Comparison of ENCODE assay signal across 9 mouse cellular contexts in genomic region chr4:100527554-100528001, GRCm38 (mm10). TPM values are rescaled to one million over a fixed set of nuclear protein-coding genes. Genes with fewer than 3 reads are reported as not detected.
DNase-seq lines count a peak whose midpoint lies in the region; ATAC-seq lines count a peak whose summit lies in the region.
"Had no signal": no experiment of that assay in that cellular context is flagged by ENCODE, and none has a peak within 500 bp of the region (broad histone marks: within the 10 kb centered on the region; RNA-seq: fewer than 3 reads in every experiment).

No protein-coding gene starts in this region.

- peaks cover 9% of the 10 kb centered on the region for H3K4me1 ChIP-seq in lung, embryonic 16.5 days (replicated peaks; ENCODE audit: control insufficient read depth, insufficient read depth, low read length)
- peaks cover 5% of the 10 kb centered on the region for H3K4me1 ChIP-seq in forebrain, embryonic 11.5 days (replicated peaks; ENCODE audit: control insufficient read depth, insufficient read depth, low read length)
- H3K4me1 ChIP-seq in intestine, embryonic 15.5 days (replicated peaks) = peaks cover 15% of the 10 kb centered on the region
- H3K4me1 ChIP-seq in neural tube, embryonic 11.5 days (ENCODE audit: control insufficient read depth, insufficient read depth, low read length) = peaks cover 15% of the 10 kb centered on the region; the same call in 1 of the 2 replicates
- H3K4me1 ChIP-seq: megakaryocyte, embryonic 14.5 days had no signal

- H3K36me3 ChIP-seq in lung, embryonic 16.5 days (ENCODE audit: control insufficient read depth, insufficient read depth, low read length) = no peaks in the 10 kb centered on the region
- no peaks in the 10 kb centered on the region for H3K36me3 ChIP-seq in forebrain, embryonic 11.5 days (ENCODE audit: control insufficient read depth, insufficient read depth, low read length)
- no peaks in the 10 kb centered on the region for H3K36me3 ChIP-seq in intestine, embryonic 15.5 days
- no peaks in the 10 kb centered on the region for H3K36me3 ChIP-seq in neural tube, embryonic 11.5 days (ENCODE audit: control insufficient read depth, insufficient read depth, low read length)

- H3K27me3 ChIP-seq in lung, embryonic 16.5 days (ENCODE audit: control insufficient read depth, insufficient read depth, low read depth, low read length) = no peaks in the 10 kb centered on the region
- H3K27me3 ChIP-seq in forebrain, embryonic 11.5 days (ENCODE audit: control insufficient read depth, insufficient read depth, low read length) = peaks cover 16% of the 10 kb centered on the region; the same call in 1 of the 2 replicates
- no peaks in the 10 kb centered on the region for H3K27me3 ChIP-seq in intestine, embryonic 15.5 days (replicated peaks)
- peaks cover 24% of the 10 kb centered on the region for H3K27me3 ChIP-seq in neural tube, embryonic 11.5 days (ENCODE audit: control insufficient read depth, insufficient read depth, low read length)

- 9% methylated on average over 15 of the region's 15 CpGs for WGBS in lung, embryonic 16.5 days
- 3% methylated on average over 15 of the region's 15 CpGs for WGBS in forebrain, embryonic 11.5 days
- WGBS in intestine, embryonic 15.5 days = 9% methylated on average over 15 of the region's 15 CpGs
- 3% methylated on average over 15 of the region's 15 CpGs for WGBS in neural tube, embryonic 11.5 days

- H3K9me3 ChIP-seq in lung, embryonic 16.5 days (ENCODE audit: control insufficient read depth, low read length) = no peaks in the 10 kb centered on the region
- H3K9me3 ChIP-seq in forebrain, embryonic 11.5 days (ENCODE audit: control insufficient read depth, low read length) = no peaks in the 10 kb centered on the region
- H3K9me3 ChIP-seq in intestine, embryonic 15.5 days = no peaks in the 10 kb centered on the region
- H3K9me3 ChIP-seq in neural tube, embryonic 11.5 days (ENCODE audit: control insufficient read depth, low read length) = no peaks in the 10 kb centered on the region
- H3K9me3 ChIP-seq: megakaryocyte, embryonic 14.5 days had no signal

- peak; percentile 88 for ATAC-seq in lung, embryonic 16.5 days (ENCODE audit: low read depth)
- ATAC-seq in forebrain, embryonic 11.5 days (replicated peaks; ENCODE audit: low FRiP score) = no peak
- ATAC-seq in intestine, embryonic 15.5 days = peak; percentile 88
- no peak for ATAC-seq in neural tube, embryonic 11.5 days (ENCODE audit: insufficient read depth, low FRiP score, low TSS enrichment)
- no peak for ATAC-seq in megakaryocyte, adult 5-6 weeks (ENCODE audit: poor library complexity, severe bottlenecking)

- H3K9ac ChIP-seq in lung, embryonic 16.5 days (ENCODE audit: low read length) = peak overlapping the region; percentile 54
- no peak overlapping the region for H3K9ac ChIP-seq in forebrain, embryonic 11.5 days (ENCODE audit: low read length)
- 0 out of 2 replicates have a peak overlapping the region, but pooled peaks have one; percentile 15 for H3K9ac ChIP-seq in intestine, embryonic 15.5 days
- H3K9ac ChIP-seq in neural tube, embryonic 11.5 days (ENCODE audit: low read length) = peak overlapping the region; percentile 23; the same call in 1 of the 2 replicates

- peak overlapping the region; percentile 40 for H3K4me3 ChIP-seq in lung, embryonic 16.5 days (ENCODE audit: low read length)
- no peak overlapping the region for H3K4me3 ChIP-seq in forebrain, embryonic 11.5 days (ENCODE audit: low read depth, low read length)
- peak overlapping the region; percentile 16; the same call in 1 of the 2 replicates for H3K4me3 ChIP-seq in intestine, embryonic 15.5 days (replicated peaks)
- no peak overlapping the region for H3K4me3 ChIP-seq in neural tube, embryonic 11.5 days (ENCODE audit: low read depth, low read length)
- H3K4me3 ChIP-seq: megakaryocyte, embryonic 14.5 days had no signal

- no peak for DNase-seq in lung, postnatal 25 days (ENCODE audit: low spot score)
- DNase-seq in forebrain, embryonic 11.5 days (ENCODE audit: low spot score) = peak; percentile 73
- DNase-seq in neural tube, embryonic 11.5 days (ENCODE audit: low spot score) = peak; percentile 71
- DNase-seq in cerebellum, adult 9-11 months = no peak
- DNase-seq in thymus, postnatal 0 days (ENCODE audit: low spot score) = no peak

- no peak overlapping the region for H3K27ac ChIP-seq in lung, embryonic 16.5 days (ENCODE audit: low read length)
- no peak overlapping the region for H3K27ac ChIP-seq in forebrain, embryonic 11.5 days (ENCODE audit: low read depth, low read length)
- no peak overlapping the region for H3K27ac ChIP-seq in intestine, embryonic 15.5 days
- H3K27ac ChIP-seq in neural tube, embryonic 11.5 days (ENCODE audit: low read depth, low read length) = no peak overlapping the region

- peak overlapping the region; percentile 64 for H3K4me2 ChIP-seq in lung, embryonic 16.5 days (ENCODE audit: low read depth, low read length)
- peak overlapping the region; percentile 32; the same call in 1 of the 2 replicates for H3K4me2 ChIP-seq in forebrain, embryonic 11.5 days (ENCODE audit: low read depth, low read length, severe bottlenecking)
- H3K4me2 ChIP-seq in intestine, embryonic 15.5 days (replicated peaks) = peak overlapping the region; percentile 61
- H3K4me2 ChIP-seq in neural tube, embryonic 11.5 days (ENCODE audit: low read depth) = peak overlapping the region; percentile 34

RNA-seq across cellular contexts. Expression of gene Ube2u, which starts 48.9 kb away (rescaled TPM):
- polyA plus RNA-seq in lung, embryonic 16.5 days (2015; fragmentation: Nextera tagmentation; extraction: Ambion mirVana) = 0.63 and 0.67 TPM in 2 replicates
- polyA plus RNA-seq in forebrain, embryonic 11.5 days (2014; fragmentation: Nextera tagmentation; extraction: Ambion mirVana) = 0.48 and 0.97 TPM in 2 replicates
- 0.15 TPM in 1 of 2 replicates, not detected in the other for polyA plus RNA-seq in intestine, embryonic 15.5 days (2015; fragmentation: Nextera tagmentation; extraction: Ambion mirVana)
- 0.49 and 0.62 TPM in 2 replicates for polyA plus RNA-seq in neural tube, embryonic 11.5 days (2014; fragmentation: Nextera tagmentation; extraction: Ambion mirVana)
- total RNA-seq in megakaryocyte, adult 5-6 weeks (2015) = not detected in 2 replicates
- not detected in 2 replicates for total RNA-seq in megakaryocyte, adult 5-6 weeks (2017)
- polyA plus RNA-seq in thymus, postnatal 0 days (2015; fragmentation: Nextera tagmentation; extraction: Ambion mirVana) = not detected in 2 replicates

Comparison
In these comparisons a context has a peak if more than half of its experiments do, and no peak if none do; other contexts are left out.
1. ATAC-seq: peak in lung, embryonic 16.5 days (single experiment) and intestine, embryonic 15.5 days (single experiment); none in forebrain, embryonic 11.5 days (single experiment), neural tube, embryonic 11.5 days (single experiment) and megakaryocyte, adult 5-6 weeks (single experiment).
2. H3K4me3 ChIP-seq: peak in lung, embryonic 16.5 days (single experiment) and intestine, embryonic 15.5 days (single experiment); none in forebrain, embryonic 11.5 days (single experiment) and neural tube, embryonic 11.5 days (single experiment).
3. DNase-seq: peak in forebrain, embryonic 11.5 days (single experiment) and neural tube, embryonic 11.5 days (single experiment); none in lung, postnatal 25 days (single experiment), cerebellum, adult 9-11 months (single experiment) and thymus, postnatal 0 days (single experiment).
4. Peak in every context shown above with its lines, with median percentiles within 50 percentile points of each other: H3K4me2 ChIP-seq.